Mouse (Mus musculus): Measurements from ENCODE around the gene Phykpl. TPM values are rescaled to one million over a fixed set of nuclear protein-coding genes. Genes with fewer than 3 reads are reported as not detected.

Phykpl gene
- polyA plus RNA-seq, 1 experiment = 7.0 TPM

DNA sequence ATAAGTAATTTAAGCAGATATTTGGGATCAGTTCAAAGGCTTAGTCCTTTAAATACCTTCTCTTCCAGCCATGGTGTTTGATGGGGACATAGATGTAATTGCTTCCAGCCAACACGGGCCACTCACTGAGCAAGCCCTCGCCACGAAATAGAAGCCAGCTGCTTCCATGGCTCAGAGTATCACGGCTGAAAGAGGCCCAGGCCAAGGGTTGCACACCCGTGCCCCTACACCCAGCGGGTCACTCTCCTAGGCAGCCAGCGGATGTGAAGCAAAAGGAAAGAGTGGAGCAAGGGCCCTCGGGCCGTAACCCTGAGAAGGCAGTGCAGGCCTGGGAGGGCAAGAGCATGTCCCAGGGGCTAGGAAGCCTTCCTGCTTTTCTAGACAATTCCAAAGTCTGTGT, 42.1 kb upstream of the Phykpl start:
- H3ac ChIP-seq (ENCODE audit: control insufficient read depth, insufficient read length) = no peak overlapping the region
- no peak overlapping the region for H3K4me3 ChIP-seq
- no peaks in the 10 kb centered on the region for H3K36me3 ChIP-seq (ENCODE audit: control insufficient read depth, insufficient read depth)
- no peaks in the 10 kb centered on the region for H3K79me2 ChIP-seq (ENCODE audit: control insufficient read depth, insufficient read depth)
- H3K27me3 ChIP-seq (ENCODE audit: control insufficient read depth, insufficient read depth, insufficient read length) = peaks cover 4% of the 10 kb centered on the region
- peak overlapping the region; percentile 8 for H3K4me2 ChIP-seq (ENCODE audit: low read depth)
- TF ChIP-seq CEBPB (IDR thresholded peaks at IDR 0.05; ENCODE audit: insufficient read depth, poor library complexity, severe bottlenecking) (no peak), POLR2A (IDR thresholded peaks at IDR 0.05; ENCODE audit: insufficient read length, low read depth) (no peak), USF1 (IDR thresholded peaks at IDR 0.05; ENCODE audit: low read depth) (no peak), E2F4 (IDR thresholded peaks at IDR 0.05; ENCODE audit: insufficient read depth) (no peak), TCF3 (IDR thresholded peaks at IDR 0.05; ENCODE audit: insufficient read length, low read depth) (no peak), POLR2AphosphoS2 (IDR thresholded peaks at IDR 0.05; ENCODE audit: insufficient read length, low read depth) (no peak), MYOD1 (IDR thresholded peaks at IDR 0.05; ENCODE audit: control insufficient read depth in 1 of 3, insufficient read length in 2 of 3, low read depth in 2 of 3) (no peak), TCF12 (IDR thresholded peaks at IDR 0.05; ENCODE audit: insufficient read depth, poor library complexity, severe bottlenecking) (no peak), REST (IDR thresholded peaks at IDR 0.05; ENCODE audit: insufficient read depth, insufficient read length) (no peak), SRF (IDR thresholded peaks at IDR 0.05; ENCODE audit: control insufficient read depth, insufficient read length, low read depth) (no peak), MYOG (IDR thresholded peaks at IDR 0.05; ENCODE audit: control insufficient read depth in 1 of 3, insufficient read depth in 1 of 3, insufficient read length in 2 of 3, low read depth in 2 of 3) (no peak), MAX (IDR thresholded peaks at IDR 0.05; ENCODE audit: low read depth) (no peak)

DNA sequence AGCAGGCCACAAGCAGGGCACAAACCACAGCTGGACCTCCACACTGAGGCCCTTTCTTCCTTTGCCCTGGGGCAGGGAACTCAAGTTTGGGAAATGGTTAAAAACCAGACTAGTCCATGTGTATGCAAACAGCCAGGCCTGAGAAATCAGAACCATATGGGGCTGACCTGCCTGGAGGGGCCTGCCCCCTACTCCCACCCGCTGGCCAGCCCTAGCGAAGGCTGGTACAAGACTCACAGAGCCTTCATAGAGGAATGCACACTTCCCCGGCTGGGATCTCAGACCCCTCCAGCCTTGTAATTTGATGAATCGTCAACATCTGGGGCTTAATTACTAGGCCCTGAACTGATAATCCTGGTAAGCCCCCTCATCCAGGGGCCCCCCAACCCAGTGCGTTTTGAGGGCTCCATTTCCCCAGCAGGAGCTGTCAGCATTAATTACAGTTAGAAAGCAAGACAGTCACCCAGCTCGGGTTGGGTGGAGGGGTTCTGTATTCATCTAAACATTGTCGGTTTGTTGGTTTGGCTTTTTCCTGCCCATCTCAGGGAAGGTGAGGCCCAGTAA, 41.0 kb upstream of the Phykpl start:
- Histone ChIP-seq H3ac (ENCODE audit: control insufficient read depth, insufficient read length) (no peak overlapping the region), H3K27me3 (ENCODE audit: control insufficient read depth, insufficient read depth, insufficient read length) (peaks cover 12% of the 10 kb centered on the region), H3K4me2 (ENCODE audit: low read depth) (no peak overlapping the region), H3K4me3 (no peak overlapping the region), H3K79me2 (ENCODE audit: control insufficient read depth, insufficient read depth) (no peaks in the 10 kb centered on the region), H3K36me3 (ENCODE audit: control insufficient read depth, insufficient read depth) (no peaks in the 10 kb centered on the region)
- TF ChIP-seq USF1 (IDR thresholded peaks at IDR 0.05; ENCODE audit: low read depth) = no peak
- TF ChIP-seq CEBPB (IDR thresholded peaks at IDR 0.05; ENCODE audit: insufficient read depth, poor library complexity, severe bottlenecking) = no peak
- TF ChIP-seq TCF12 (IDR thresholded peaks at IDR 0.05; ENCODE audit: insufficient read depth, poor library complexity, severe bottlenecking) = no peak
- no peak for TF ChIP-seq POLR2AphosphoS2 (IDR thresholded peaks at IDR 0.05; ENCODE audit: insufficient read length, low read depth)
- TF ChIP-seq POLR2A (IDR thresholded peaks at IDR 0.05; ENCODE audit: insufficient read length, low read depth) = no peak
- no peak for TF ChIP-seq REST (IDR thresholded peaks at IDR 0.05; ENCODE audit: insufficient read depth, insufficient read length)
- no peak for TF ChIP-seq E2F4 (IDR thresholded peaks at IDR 0.05; ENCODE audit: insufficient read depth)
- TF ChIP-seq MYOG (IDR thresholded peaks at IDR 0.05; ENCODE audit: control insufficient read depth in 1 of 3, insufficient read depth in 1 of 3, insufficient read length in 2 of 3, low read depth in 2 of 3) = no peak
- no peak for TF ChIP-seq SRF (IDR thresholded peaks at IDR 0.05; ENCODE audit: control insufficient read depth, insufficient read length, low read depth)
- no peak for TF ChIP-seq MAX (IDR thresholded peaks at IDR 0.05; ENCODE audit: low read depth)
- no peak for TF ChIP-seq MYOD1 (IDR thresholded peaks at IDR 0.05; ENCODE audit: control insufficient read depth in 1 of 3, insufficient read length in 2 of 3, low read depth in 2 of 3)
- no peak for TF ChIP-seq TCF3 (IDR thresholded peaks at IDR 0.05; ENCODE audit: insufficient read length, low read depth)

DNA sequence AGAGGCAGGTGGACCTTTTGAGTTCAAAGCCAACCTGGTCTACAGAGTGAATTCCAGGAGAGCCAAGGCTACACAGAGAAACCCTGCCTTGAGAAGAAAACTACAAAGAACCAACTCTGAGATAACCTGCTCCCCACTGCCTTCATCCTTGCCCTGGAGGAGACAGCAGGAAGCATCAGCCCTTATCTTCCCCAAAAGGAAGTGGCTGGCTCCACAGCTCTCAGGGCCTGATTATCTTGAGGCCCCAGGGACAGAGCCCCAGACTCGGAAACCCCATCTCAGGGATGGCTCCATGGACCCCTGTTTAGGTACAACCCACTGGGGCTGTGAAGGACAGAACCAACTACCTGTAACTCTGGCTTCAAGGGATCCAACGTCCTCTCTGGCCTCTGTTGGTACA, 40.1 kb upstream of the Phykpl start:
- no peaks in the 10 kb centered on the region for H3K79me2 ChIP-seq (ENCODE audit: control insufficient read depth, insufficient read depth)
- TF ChIP-seq POLR2AphosphoS2 (IDR thresholded peaks at IDR 0.05; ENCODE audit: insufficient read length, low read depth) (no peak), MYOD1 (IDR thresholded peaks at IDR 0.05; ENCODE audit: control insufficient read depth in 1 of 3, insufficient read length in 2 of 3, low read depth in 2 of 3) (no peak), TCF12 (IDR thresholded peaks at IDR 0.05; ENCODE audit: insufficient read depth, poor library complexity, severe bottlenecking) (no peak), POLR2A (IDR thresholded peaks at IDR 0.05; ENCODE audit: insufficient read length, low read depth) (no peak), USF1 (IDR thresholded peaks at IDR 0.05; ENCODE audit: low read depth) (no peak), CEBPB (IDR thresholded peaks at IDR 0.05; ENCODE audit: insufficient read depth, poor library complexity, severe bottlenecking) (no peak), MAX (IDR thresholded peaks at IDR 0.05; ENCODE audit: low read depth) (no peak), SRF (IDR thresholded peaks at IDR 0.05; ENCODE audit: control insufficient read depth, insufficient read length, low read depth) (no peak), MYOG (IDR thresholded peaks at IDR 0.05; ENCODE audit: control insufficient read depth in 1 of 3, insufficient read depth in 1 of 3, insufficient read length in 2 of 3, low read depth in 2 of 3) (no peak), REST (IDR thresholded peaks at IDR 0.05; ENCODE audit: insufficient read depth, insufficient read length) (no peak), TCF3 (IDR thresholded peaks at IDR 0.05; ENCODE audit: insufficient read length, low read depth) (no peak), E2F4 (IDR thresholded peaks at IDR 0.05; ENCODE audit: insufficient read depth) (no peak)
- H3K4me2 ChIP-seq (ENCODE audit: low read depth) = no peak overlapping the region
- peaks cover 12% of the 10 kb centered on the region for H3K27me3 ChIP-seq (ENCODE audit: control insufficient read depth, insufficient read depth, insufficient read length)
- H3ac ChIP-seq (ENCODE audit: control insufficient read depth, insufficient read length) = no peak overlapping the region
- H3K4me3 ChIP-seq = no peak overlapping the region
- H3K36me3 ChIP-seq (ENCODE audit: control insufficient read depth, insufficient read depth) = no peaks in the 10 kb centered on the region

DNA sequence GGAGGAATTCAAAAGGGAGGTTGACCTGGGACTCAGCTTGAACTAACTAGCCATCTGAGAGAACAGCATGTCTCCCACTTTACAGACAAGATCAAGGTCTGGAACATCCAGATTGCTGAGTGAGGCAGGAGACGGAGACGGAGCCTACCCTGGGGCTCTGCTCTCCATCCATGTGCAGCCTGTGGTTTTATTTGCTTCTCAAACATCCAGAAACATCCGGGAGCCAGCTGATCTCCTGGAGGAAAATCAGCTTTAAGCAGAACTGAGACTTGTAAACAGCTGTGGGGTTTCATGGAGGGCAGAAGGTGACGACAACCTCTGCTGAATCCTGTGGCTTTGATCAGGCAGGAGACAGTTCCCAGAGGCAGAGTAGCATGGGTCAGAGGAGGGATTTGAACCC, 38.7 kb upstream of the Phykpl start:
- Histone ChIP-seq H3K4me3 (no peak overlapping the region), H3K79me2 (ENCODE audit: control insufficient read depth, insufficient read depth) (no peaks in the 10 kb centered on the region), H3K27me3 (ENCODE audit: control insufficient read depth, insufficient read depth, insufficient read length) (peaks cover 12% of the 10 kb centered on the region), H3K36me3 (ENCODE audit: control insufficient read depth, insufficient read depth) (no peaks in the 10 kb centered on the region), H3ac (ENCODE audit: control insufficient read depth, insufficient read length) (no peak overlapping the region), H3K4me2 (ENCODE audit: low read depth) (no peak overlapping the region)
- no peak for TF ChIP-seq TCF3 (IDR thresholded peaks at IDR 0.05; ENCODE audit: insufficient read length, low read depth)
- no peak for TF ChIP-seq E2F4 (IDR thresholded peaks at IDR 0.05; ENCODE audit: insufficient read depth)
- TF ChIP-seq POLR2AphosphoS2 (IDR thresholded peaks at IDR 0.05; ENCODE audit: insufficient read length, low read depth) = no peak
- no peak for TF ChIP-seq USF1 (IDR thresholded peaks at IDR 0.05; ENCODE audit: low read depth)
- TF ChIP-seq MAX (IDR thresholded peaks at IDR 0.05; ENCODE audit: low read depth) = no peak
- no peak for TF ChIP-seq SRF (IDR thresholded peaks at IDR 0.05; ENCODE audit: control insufficient read depth, insufficient read length, low read depth)
- no peak for TF ChIP-seq TCF12 (IDR thresholded peaks at IDR 0.05; ENCODE audit: insufficient read depth, poor library complexity, severe bottlenecking)
- no peak for TF ChIP-seq CEBPB (IDR thresholded peaks at IDR 0.05; ENCODE audit: insufficient read depth, poor library complexity, severe bottlenecking)
- no peak for TF ChIP-seq MYOD1 (IDR thresholded peaks at IDR 0.05; ENCODE audit: control insufficient read depth in 1 of 3, insufficient read length in 2 of 3, low read depth in 2 of 3)
- TF ChIP-seq MYOG (IDR thresholded peaks at IDR 0.05; ENCODE audit: control insufficient read depth in 1 of 3, insufficient read depth in 1 of 3, insufficient read length in 2 of 3, low read depth in 2 of 3) = no peak
- no peak for TF ChIP-seq POLR2A (IDR thresholded peaks at IDR 0.05; ENCODE audit: insufficient read length, low read depth)
- TF ChIP-seq REST (IDR thresholded peaks at IDR 0.05; ENCODE audit: insufficient read depth, insufficient read length) = no peak

Data from myocyte (in vitro differentiated cells).